8 mouse cellular contexts compared by ENCODE assay signal in genomic region chr1:84363967-84364366, GRCm38 (mm10). TPM values are rescaled to one million over a fixed set of nuclear protein-coding genes. Genes with fewer than 3 reads are reported as not detected.
DNase-seq lines count a peak whose midpoint lies in the region; ATAC-seq and TF ChIP-seq lines count a peak whose summit lies in the region.

Pid1 (minus strand) TSS chr1:84364180.

- H3K27ac ChIP-seq in limb, embryonic 12.5 days = no peak within 1 kb of the TSS
- H3K27ac ChIP-seq in limb, embryonic 10.5 days = no peak within 1 kb of the TSS
- no peak within 1 kb of the TSS for H3K27ac ChIP-seq in embryonic facial prominence, embryonic 12.5 days
- H3K27ac ChIP-seq in intestine, postnatal 0 days (ENCODE audit: low read depth, low read length) = peak within 1 kb of the TSS; percentile 54; the same call in 1 of the 2 replicates
- H3K27ac ChIP-seq in midbrain, postnatal 0 days (ENCODE audit: low read depth, low read length) = no peak within 1 kb of the TSS

- WGBS in limb, embryonic 12.5 days = 89% methylated on average over 8 of the region's 8 CpGs
- WGBS in limb, embryonic 10.5 days = 84% methylated on average over 8 of the region's 8 CpGs
- WGBS in embryonic facial prominence, embryonic 12.5 days = 83% methylated on average over 8 of the region's 8 CpGs
- 82% methylated on average over 8 of the region's 8 CpGs for WGBS in intestine, postnatal 0 days
- WGBS in midbrain, postnatal 0 days = 92% methylated on average over 8 of the region's 8 CpGs

- no peaks in the 10 kb centered on the region for H3K36me3 ChIP-seq in limb, embryonic 12.5 days
- H3K36me3 ChIP-seq in limb, embryonic 10.5 days = no peaks in the 10 kb centered on the region
- H3K36me3 ChIP-seq in embryonic facial prominence, embryonic 12.5 days = no peaks in the 10 kb centered on the region
- H3K36me3 ChIP-seq in intestine, postnatal 0 days (ENCODE audit: control insufficient read depth, insufficient read depth) = no peaks in the 10 kb centered on the region
- H3K36me3 ChIP-seq in midbrain, postnatal 0 days (ENCODE audit: insufficient read depth, low read length) = no peaks in the 10 kb centered on the region

- no peak within 1 kb of the TSS for H3K4me3 ChIP-seq in limb, embryonic 12.5 days (replicated peaks)
- H3K4me3 ChIP-seq in limb, embryonic 10.5 days = no peak within 1 kb of the TSS
- H3K4me3 ChIP-seq in embryonic facial prominence, embryonic 12.5 days = no peak within 1 kb of the TSS
- no peak within 1 kb of the TSS for H3K4me3 ChIP-seq in intestine, postnatal 0 days (ENCODE audit: low read depth, low read length)
- H3K4me3 ChIP-seq in midbrain, postnatal 0 days (ENCODE audit: low read depth, low read length) = no peak within 1 kb of the TSS

- no peak for ATAC-seq in limb, embryonic 12.5 days (ENCODE audit: insufficient number of reproducible peaks, insufficient read depth, low FRiP score, low TSS enrichment, low read depth)
- ATAC-seq in embryonic facial prominence, embryonic 12.5 days (ENCODE audit: insufficient number of reproducible peaks, insufficient read depth, low FRiP score, low TSS enrichment) = no peak
- no peak for ATAC-seq in intestine, postnatal 0 days
- no peak for ATAC-seq in midbrain, postnatal 0 days (ENCODE audit: low FRiP score)

- H3K9ac ChIP-seq in limb, embryonic 12.5 days (replicated peaks) = no peak within 1 kb of the TSS
- H3K9ac ChIP-seq in embryonic facial prominence, embryonic 12.5 days = no peak within 1 kb of the TSS
- H3K9ac ChIP-seq in intestine, postnatal 0 days (ENCODE audit: low read depth, low read length) = no peak within 1 kb of the TSS
- no peak within 1 kb of the TSS for H3K9ac ChIP-seq in midbrain, postnatal 0 days (replicated peaks; ENCODE audit: low read length, poor library complexity, severe bottlenecking)

- H3K4me2 ChIP-seq in limb, embryonic 12.5 days = no peak within 1 kb of the TSS
- H3K4me2 ChIP-seq in embryonic facial prominence, embryonic 12.5 days (replicated peaks) = no peak within 1 kb of the TSS
- H3K4me2 ChIP-seq in intestine, postnatal 0 days (replicated peaks; ENCODE audit: low read depth) = no peak within 1 kb of the TSS
- H3K4me2 ChIP-seq in midbrain, postnatal 0 days (ENCODE audit: low read depth, low read length, poor library complexity, severe bottlenecking) = no peak within 1 kb of the TSS

- no peaks in the 10 kb centered on the region for H3K9me3 ChIP-seq in limb, embryonic 12.5 days
- no peaks in the 10 kb centered on the region for H3K9me3 ChIP-seq in limb, embryonic 10.5 days (replicated peaks)
- no peaks in the 10 kb centered on the region for H3K9me3 ChIP-seq in embryonic facial prominence, embryonic 12.5 days
- H3K9me3 ChIP-seq in intestine, postnatal 0 days (ENCODE audit: control insufficient read depth) = no peaks in the 10 kb centered on the region
- H3K9me3 ChIP-seq in midbrain, postnatal 0 days (ENCODE audit: low read length) = no peaks in the 10 kb centered on the region

- DNase-seq in limb, embryonic 10.5 days (ENCODE audit: low spot score) = no peak
- DNase-seq in midbrain, postnatal 0 days (ENCODE audit: low spot score) = no peak
- DNase-seq in c-Kit-positive CD71-positive TER-119-positive erythroid progenitor cells, embryonic 14.5 days (ENCODE audit: low spot score) = no peak
- no peak for DNase-seq in kidney, adult 18-20 months
- no peak for DNase-seq in right cerebral cortex, postnatal 14 days

- no peaks in the 10 kb centered on the region; the same call in 1 of the 2 replicates for H3K4me1 ChIP-seq in limb, embryonic 12.5 days (replicated peaks)
- no peaks in the 10 kb centered on the region for H3K4me1 ChIP-seq in limb, embryonic 10.5 days
- no peaks in the 10 kb centered on the region for H3K4me1 ChIP-seq in embryonic facial prominence, embryonic 12.5 days
- peaks cover 11% of the 10 kb centered on the region; the same call in 1 of the 2 replicates for H3K4me1 ChIP-seq in intestine, postnatal 0 days (replicated peaks; ENCODE audit: control insufficient read depth, insufficient read depth, low read length)
- no peaks in the 10 kb centered on the region for H3K4me1 ChIP-seq in midbrain, postnatal 0 days (ENCODE audit: insufficient read depth, low read length)

- no peaks in the 10 kb centered on the region for H3K27me3 ChIP-seq in limb, embryonic 12.5 days
- no peaks in the 10 kb centered on the region for H3K27me3 ChIP-seq in limb, embryonic 10.5 days (ENCODE audit: low read depth, poor library complexity, severe bottlenecking)
- no peaks in the 10 kb centered on the region for H3K27me3 ChIP-seq in embryonic facial prominence, embryonic 12.5 days
- no peaks in the 10 kb centered on the region for H3K27me3 ChIP-seq in intestine, postnatal 0 days (replicated peaks; ENCODE audit: control insufficient read depth, insufficient read depth, low read length)
- no peaks in the 10 kb centered on the region for H3K27me3 ChIP-seq in midbrain, postnatal 0 days (ENCODE audit: insufficient read depth, low read length)

- no peak for TF ChIP-seq CTCF in intestine, postnatal 0 days (IDR thresholded peaks at IDR 0.05; ENCODE audit: low read depth)
- TF ChIP-seq CTCF in midbrain, postnatal 0 days (IDR thresholded peaks at IDR 0.05) = no peak

RNA-seq across cellular contexts. Expression of gene Pid1, which starts in this region (rescaled TPM):
- polyA plus RNA-seq in limb, embryonic 12.5 days (2016; fragmentation: Nextera tagmentation; extraction: Ambion mirVana) = 25.5 and 27.1 TPM in 2 replicates
- 2.2 and 3.7 TPM in 2 replicates for polyA plus RNA-seq in limb, embryonic 10.5 days (2016; fragmentation: Nextera tagmentation; extraction: Ambion mirVana)
- 35.6 and 38.9 TPM in 2 replicates for polyA plus RNA-seq in embryonic facial prominence, embryonic 12.5 days (2016; fragmentation: Nextera tagmentation; extraction: Ambion mirVana)
- polyA plus RNA-seq in intestine, postnatal 0 days (2015; fragmentation: Nextera tagmentation; extraction: Ambion mirVana) = 35.1 and 37.4 TPM in 2 replicates
- total RNA-seq in midbrain, postnatal 0 days (2014; rRNA removed) = 55.0 and 60.2 TPM in 2 replicates
- polyA plus RNA-seq in midbrain, postnatal 0 days (2015; fragmentation: Nextera tagmentation; extraction: Ambion mirVana) = 63.1 and 64.0 TPM in 2 replicates
